Mouse (Mus musculus): ENCODE data around the gene 4930469K13Rik. TPM values are rescaled to one million over a fixed set of nuclear protein-coding genes. Genes with fewer than 3 reads are reported as not detected.

Gene 4930469K13Rik
- total and polyA plus RNA-seq, 2 experiments from 2014 or later = 0.78 to 3.6 TPM

DNA sequence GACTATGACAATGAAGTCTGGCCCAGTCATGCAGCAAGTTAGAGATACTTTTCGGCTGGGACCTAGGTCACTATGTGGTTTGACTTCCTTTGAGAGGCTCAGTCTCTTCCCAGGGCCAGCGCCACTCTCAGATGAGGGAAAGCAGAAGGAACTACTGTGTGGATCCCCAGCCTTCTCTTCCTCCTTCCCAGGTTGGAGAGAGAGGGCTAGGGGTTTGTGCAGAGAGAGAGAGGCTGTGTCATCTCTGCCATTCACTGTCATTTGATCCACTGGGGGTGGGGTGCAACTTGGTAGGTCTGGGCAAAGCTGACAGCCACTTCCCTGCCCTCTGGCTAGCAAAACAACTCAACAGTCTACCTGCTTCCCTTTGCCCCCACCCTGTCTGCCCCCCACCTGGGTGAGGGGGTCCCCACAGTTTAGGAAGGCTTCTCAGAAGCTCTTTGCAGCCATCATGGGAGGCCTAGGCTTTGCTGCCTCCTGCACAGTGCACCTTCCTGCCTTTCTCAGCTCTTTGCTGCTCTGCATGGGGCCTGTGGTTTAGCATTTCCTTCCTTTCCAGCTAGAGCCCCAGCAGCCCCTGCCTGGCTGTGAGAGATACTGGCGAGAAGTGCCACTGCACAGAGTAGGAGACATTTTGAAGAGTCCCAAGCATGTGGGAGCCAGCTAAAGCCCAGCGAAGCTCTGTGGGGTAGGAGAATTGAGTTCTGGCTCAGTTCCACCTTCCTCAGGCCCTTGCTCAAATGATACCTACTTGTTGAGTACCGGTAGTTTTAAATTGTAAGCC is 34.5 kb downstream of the 4930469K13Rik start:
- Histone ChIP-seq H3K4me3 (ENCODE audit: low read length) (no peak overlapping the region), H3K36me3 (ENCODE audit: insufficient read depth, low read length) (no peaks in the 10 kb centered on the region), H3K9ac (replicated peaks; ENCODE audit: low read length) (no peak overlapping the region), H3K4me2 (ENCODE audit: low read depth, low read length) (no peak overlapping the region), H3K27ac (no peak overlapping the region), H3K9me3 (ENCODE audit: low read length) (no peaks in the 10 kb centered on the region), H3K4me1 (ENCODE audit: insufficient read depth, low read length) (no peaks in the 10 kb centered on the region), H3K27me3 (ENCODE audit: insufficient read depth, low read length) (no peaks in the 10 kb centered on the region)
- DNase-seq (ENCODE audit: low spot score) = no peak
- no peak for TF ChIP-seq CTCF (IDR thresholded peaks at IDR 0.05; ENCODE audit: low read depth)
- 62% methylated on average over 5 of the region's 5 CpGs for WGBS
- ATAC-seq = no peak; the same call in 1 of the 2 replicates

- no peak for TF ChIP-seq CTCF (IDR thresholded peaks at IDR 0.05; ENCODE audit: low read depth)
- H3K27ac ChIP-seq = no peak overlapping the region
- no peaks in the 10 kb centered on the region for H3K36me3 ChIP-seq (ENCODE audit: insufficient read depth, low read length)
- H3K9me3 ChIP-seq (ENCODE audit: low read length) = no peaks in the 10 kb centered on the region
- no peak overlapping the region for H3K4me2 ChIP-seq (ENCODE audit: low read depth, low read length)
- WGBS = 54% methylated on average over 2 of the region's 2 CpGs
- no peak overlapping the region for H3K9ac ChIP-seq (replicated peaks; ENCODE audit: low read length)
- ATAC-seq = no peak
- H3K4me1 ChIP-seq (ENCODE audit: insufficient read depth, low read length) = no peaks in the 10 kb centered on the region
- H3K27me3 ChIP-seq (ENCODE audit: insufficient read depth, low read length) = no peaks in the 10 kb centered on the region
- H3K4me3 ChIP-seq (ENCODE audit: low read length) = no peak overlapping the region
- no peak for DNase-seq (ENCODE audit: low spot score)
These were observed 35.1 kb downstream of the 4930469K13Rik start for GRCm38 (mm10) chr11:34063257-34063656.

GRCm38 (mm10) chr11:34061740-34062139 is 36.6 kb downstream of the 4930469K13Rik start:
- no peak overlapping the region for H3K4me3 ChIP-seq (ENCODE audit: low read length)
- TF ChIP-seq CTCF (IDR thresholded peaks at IDR 0.05; ENCODE audit: low read depth) = no peak
- H3K9me3 ChIP-seq (ENCODE audit: low read length) = no peaks in the 10 kb centered on the region
- no peaks in the 10 kb centered on the region for H3K27me3 ChIP-seq (ENCODE audit: insufficient read depth, low read length)
- no peaks in the 10 kb centered on the region for H3K4me1 ChIP-seq (ENCODE audit: insufficient read depth, low read length)
- H3K27ac ChIP-seq = no peak overlapping the region
- no peaks in the 10 kb centered on the region for H3K36me3 ChIP-seq (ENCODE audit: insufficient read depth, low read length)
- DNase-seq (ENCODE audit: low spot score) (no peak), ATAC-seq (no peak)
- no peak overlapping the region for H3K9ac ChIP-seq (replicated peaks; ENCODE audit: low read length)
- H3K4me2 ChIP-seq (ENCODE audit: low read depth, low read length) = no peak overlapping the region
- 69% methylated on average over 6 of the region's 6 CpGs for WGBS

DNA sequence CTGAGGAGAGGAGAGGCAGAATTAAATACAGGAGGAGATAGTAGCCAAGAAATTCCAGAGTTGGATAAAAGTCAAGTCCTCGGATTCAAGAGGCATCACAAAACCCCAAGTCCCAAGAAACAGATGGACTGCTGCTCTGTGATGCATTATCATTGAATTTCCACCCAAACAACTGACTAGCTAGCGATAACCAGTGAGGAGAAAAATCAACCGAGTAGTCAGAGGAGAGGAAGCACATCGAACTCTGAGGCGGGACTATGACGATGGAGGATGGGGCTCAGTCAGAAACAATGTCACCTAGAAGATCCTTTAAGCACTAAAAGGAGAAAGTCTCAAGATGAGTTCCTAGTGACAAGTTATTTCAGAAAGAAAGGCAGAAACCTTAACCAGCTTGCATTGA is 39.4 kb downstream of the 4930469K13Rik start:
- H3K9ac ChIP-seq (replicated peaks; ENCODE audit: low read length) = no peak overlapping the region
- ATAC-seq = no peak
- H3K4me2 ChIP-seq (ENCODE audit: low read depth, low read length) = no peak overlapping the region
- no peak overlapping the region for H3K27ac ChIP-seq
- no peaks in the 10 kb centered on the region for H3K36me3 ChIP-seq (ENCODE audit: insufficient read depth, low read length)
- no peak for DNase-seq (ENCODE audit: low spot score)
- 87% methylated on average over 6 of the region's 6 CpGs for WGBS
- H3K9me3 ChIP-seq (ENCODE audit: low read length) = no peaks in the 10 kb centered on the region
- H3K27me3 ChIP-seq (ENCODE audit: insufficient read depth, low read length) = no peaks in the 10 kb centered on the region
- no peak for TF ChIP-seq CTCF (IDR thresholded peaks at IDR 0.05; ENCODE audit: low read depth)
- no peak overlapping the region for H3K4me3 ChIP-seq (ENCODE audit: low read length)
- H3K4me1 ChIP-seq (ENCODE audit: insufficient read depth, low read length) = no peaks in the 10 kb centered on the region

DNA sequence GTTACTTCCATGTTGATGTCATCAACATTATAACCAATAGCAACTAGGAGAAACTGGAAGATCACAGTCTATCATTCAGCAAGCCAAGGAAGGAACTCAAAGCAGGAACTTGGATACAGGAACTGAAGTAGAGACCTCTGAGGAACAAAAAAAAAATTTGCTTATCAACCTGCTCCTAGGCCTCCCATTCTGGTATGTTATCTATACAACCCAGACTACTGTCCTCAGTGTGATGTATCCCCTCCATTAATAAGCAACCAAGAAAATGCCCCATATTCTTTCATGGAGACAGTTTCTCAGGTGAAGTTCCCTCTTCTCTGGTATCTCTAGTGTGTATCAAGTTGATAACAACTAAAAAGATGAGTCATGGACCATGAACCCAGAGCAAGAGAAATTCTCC is 40.0 kb downstream of the 4930469K13Rik start:
- no peak overlapping the region for H3K4me2 ChIP-seq (ENCODE audit: low read depth, low read length)
- no peaks in the 10 kb centered on the region for H3K9me3 ChIP-seq (ENCODE audit: low read length)
- no peak overlapping the region for H3K27ac ChIP-seq
- no peaks in the 10 kb centered on the region for H3K27me3 ChIP-seq (ENCODE audit: insufficient read depth, low read length)
- DNase-seq (ENCODE audit: low spot score) = no peak
- H3K4me3 ChIP-seq (ENCODE audit: low read length) = no peak overlapping the region
- no peak for TF ChIP-seq CTCF (IDR thresholded peaks at IDR 0.05; ENCODE audit: low read depth)
- ATAC-seq = no peak
- H3K4me1 ChIP-seq (ENCODE audit: insufficient read depth, low read length) = no peaks in the 10 kb centered on the region
- no peaks in the 10 kb centered on the region for H3K36me3 ChIP-seq (ENCODE audit: insufficient read depth, low read length)
- no peak overlapping the region for H3K9ac ChIP-seq (replicated peaks; ENCODE audit: low read length)

DNA sequence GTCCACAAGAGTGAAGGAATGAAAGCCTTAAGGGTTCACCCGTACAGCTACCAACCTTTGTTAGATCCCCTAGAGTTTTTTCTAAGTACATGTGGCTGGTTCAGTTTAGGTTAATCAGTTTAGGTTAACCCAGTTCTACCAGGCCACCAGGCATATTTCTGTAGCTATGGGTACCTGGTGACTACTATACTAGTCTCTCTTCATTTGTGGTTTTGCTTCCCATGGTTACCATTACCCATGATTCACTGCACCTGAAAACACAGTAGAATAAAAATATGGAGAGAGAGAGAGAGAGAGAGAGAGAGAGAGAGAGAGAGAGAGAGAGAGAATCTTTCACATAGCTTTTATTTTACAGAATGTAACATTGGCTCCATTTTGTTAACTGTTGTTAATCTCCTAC is 41.6 kb downstream of the 4930469K13Rik start:
- H3K9ac ChIP-seq (replicated peaks; ENCODE audit: low read length) = no peak overlapping the region
- H3K27ac ChIP-seq = no peak overlapping the region
- 91% methylated on average over 1 of the region's 1 CpGs for WGBS
- no peaks in the 10 kb centered on the region for H3K27me3 ChIP-seq (ENCODE audit: insufficient read depth, low read length)
- H3K4me1 ChIP-seq (ENCODE audit: insufficient read depth, low read length) = no peaks in the 10 kb centered on the region
- no peak overlapping the region for H3K4me3 ChIP-seq (ENCODE audit: low read length)
- DNase-seq (ENCODE audit: low spot score) = no peak
- H3K36me3 ChIP-seq (ENCODE audit: insufficient read depth, low read length) = no peaks in the 10 kb centered on the region
- no peak overlapping the region for H3K4me2 ChIP-seq (ENCODE audit: low read depth, low read length)
- TF ChIP-seq CTCF (IDR thresholded peaks at IDR 0.05; ENCODE audit: low read depth) = no peak
- ATAC-seq = no peak
- no peaks in the 10 kb centered on the region for H3K9me3 ChIP-seq (ENCODE audit: low read length)

GRCm38 (mm10) chr11:34054031-34054727 is 44.2 kb downstream of the 4930469K13Rik start:
- DNase-seq (ENCODE audit: low spot score) = no peak
- WGBS = 68% methylated on average over 7 of the region's 7 CpGs
- Histone ChIP-seq H3K9me3 (ENCODE audit: low read length) (no peaks in the 10 kb centered on the region), H3K4me2 (ENCODE audit: low read depth, low read length) (no peak overlapping the region), H3K4me1 (ENCODE audit: insufficient read depth, low read length) (no peaks in the 10 kb centered on the region), H3K4me3 (ENCODE audit: low read length) (no peak overlapping the region), H3K27ac (no peak overlapping the region), H3K36me3 (ENCODE audit: insufficient read depth, low read length) (no peaks in the 10 kb centered on the region), H3K9ac (replicated peaks; ENCODE audit: low read length) (no peak overlapping the region), H3K27me3 (ENCODE audit: insufficient read depth, low read length) (no peaks in the 10 kb centered on the region)
- no peak for ATAC-seq
- no peak for TF ChIP-seq CTCF (IDR thresholded peaks at IDR 0.05; ENCODE audit: low read depth)
